In the genomic region with DNA sequence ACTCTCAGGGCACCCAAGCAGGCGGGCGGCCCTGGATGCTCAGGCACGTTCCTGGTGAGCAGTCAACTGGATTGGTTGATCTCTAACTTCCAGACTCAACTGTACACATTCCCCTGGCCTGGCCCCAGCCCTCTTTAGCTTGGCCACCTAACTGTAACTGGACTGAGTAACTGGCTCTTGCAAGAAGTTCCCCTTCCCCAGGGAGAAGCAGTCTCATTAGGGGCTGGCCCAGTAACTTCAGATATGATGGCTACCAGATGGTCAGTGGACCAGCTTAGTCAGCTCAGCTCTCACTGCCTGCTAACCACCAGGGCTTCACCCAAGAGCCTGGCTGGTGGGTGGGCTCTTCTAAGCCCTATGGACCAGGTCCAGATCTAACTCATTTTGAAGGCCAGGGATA, we compare ENCODE assay signal across 16 mouse cellular contexts.
DNase-seq lines count a peak whose midpoint lies in the region.
"Had no signal": no experiment of that assay in that cellular context is flagged by ENCODE, and none has a peak within 500 bp of the region (broad histone marks: within the 10 kb centered on the region; RNA-seq: fewer than 3 reads in every experiment).

No protein-coding gene starts in this region.

- H3K4me3 ChIP-seq in heart, embryonic 10.5 days = no peak overlapping the region
- H3K4me3 ChIP-seq: forebrain, embryonic 12.5 days; limb, embryonic 12.5 days; liver, embryonic 13.5 days; myocyte; stomach, embryonic 15.5 days had no signal

- DNase-seq in cerebellum, postnatal 10 days = peak; percentile 54 to 61
- no peak for DNase-seq in cerebellum, adult 9-10 months
- peak; percentile 30 to 52 for DNase-seq in heart, postnatal 14 days
- no peak for DNase-seq in heart, embryonic 10.5 days (ENCODE audit: low spot score)
- peak; percentile 38 for DNase-seq in lung, postnatal 10 days
- no peak for DNase-seq in lung, postnatal 36 days
- DNase-seq in heart, postnatal 4 days = peak; percentile 46
- no peak for DNase-seq in layer of hippocampus, adult 18-20 months (ENCODE audit: low spot score in 2 of 2)
- DNase-seq: kidney, adult 9 months; liver, embryonic 13.5 days; midbrain, embryonic 14.5 days; thymus, adult 2 months had no signal

- WGBS in heart, embryonic 10.5 days = 81% methylated on average over 3 of the region's 3 CpGs

- peaks cover 82% of the 10 kb centered on the region for H3K27me3 ChIP-seq in heart, embryonic 10.5 days (ENCODE audit: insufficient read depth, poor library complexity, severe bottlenecking)

- no peaks in the 10 kb centered on the region for H3K9me3 ChIP-seq in heart, embryonic 10.5 days
- H3K9me3 ChIP-seq: forebrain, embryonic 12.5 days; limb, embryonic 12.5 days; liver, embryonic 13.5 days; stomach, embryonic 15.5 days had no signal

- H3K36me3 ChIP-seq in heart, embryonic 10.5 days = no peaks in the 10 kb centered on the region
- H3K36me3 ChIP-seq: forebrain, embryonic 12.5 days; limb, embryonic 12.5 days; liver, embryonic 13.5 days; stomach, embryonic 15.5 days had no signal

- peaks cover 32% of the 10 kb centered on the region for H3K4me1 ChIP-seq in heart, embryonic 10.5 days

- H3K27ac ChIP-seq in heart, embryonic 10.5 days = no peak overlapping the region
- H3K27ac ChIP-seq: forebrain, embryonic 12.5 days; limb, embryonic 12.5 days; liver, embryonic 13.5 days; stomach, embryonic 15.5 days had no signal

- intact Hi-C loops in heart, postnatal 14 days (cut with DNase I) = no loop called here

Comparison
In these comparisons a context has a peak if more than half of its experiments do, and no peak if none do; other contexts are left out.
1. DNase-seq: peak in cerebellum, postnatal 10 days (2 of 2), heart, postnatal 14 days (2 of 2), lung, postnatal 10 days (single experiment) and heart, postnatal 4 days (single experiment); none in cerebellum, adult 9-10 months (single experiment), heart, embryonic 10.5 days (single experiment), lung, postnatal 36 days (single experiment) and layer of hippocampus, adult 18-20 months (0 of 2).